Mouse (Mus musculus): ENCODE data around the gene Usp49.

- peak; percentile 62; the same call in 1 of the 2 replicates for TF ChIP-seq CTCF (IDR thresholded peaks at IDR 0.05; ENCODE audit: control insufficient read depth, insufficient read depth, insufficient replicate concordance, low read depth, low read length)
- peak; percentile 54 for TF ChIP-seq POLR2A (IDR thresholded peaks at IDR 0.05; ENCODE audit: control insufficient read depth, low read depth, low read length)
Observed at GRCm38 (mm10) chr17:47694503-47695336, 64.2 kb downstream of the Usp49 start, which contains the start of gene Prickle4.

Data from testis, adult 2 months (tissue).